Mouse (Mus musculus): ENCODE measurements around the gene Slc44a1. TPM values are rescaled to one million over a fixed set of nuclear protein-coding genes. Genes with fewer than 3 reads are reported as not detected.

Gene Slc44a1
- total RNA-seq, 1 experiment from 2014 or later: 11.2 TPM

DNA sequence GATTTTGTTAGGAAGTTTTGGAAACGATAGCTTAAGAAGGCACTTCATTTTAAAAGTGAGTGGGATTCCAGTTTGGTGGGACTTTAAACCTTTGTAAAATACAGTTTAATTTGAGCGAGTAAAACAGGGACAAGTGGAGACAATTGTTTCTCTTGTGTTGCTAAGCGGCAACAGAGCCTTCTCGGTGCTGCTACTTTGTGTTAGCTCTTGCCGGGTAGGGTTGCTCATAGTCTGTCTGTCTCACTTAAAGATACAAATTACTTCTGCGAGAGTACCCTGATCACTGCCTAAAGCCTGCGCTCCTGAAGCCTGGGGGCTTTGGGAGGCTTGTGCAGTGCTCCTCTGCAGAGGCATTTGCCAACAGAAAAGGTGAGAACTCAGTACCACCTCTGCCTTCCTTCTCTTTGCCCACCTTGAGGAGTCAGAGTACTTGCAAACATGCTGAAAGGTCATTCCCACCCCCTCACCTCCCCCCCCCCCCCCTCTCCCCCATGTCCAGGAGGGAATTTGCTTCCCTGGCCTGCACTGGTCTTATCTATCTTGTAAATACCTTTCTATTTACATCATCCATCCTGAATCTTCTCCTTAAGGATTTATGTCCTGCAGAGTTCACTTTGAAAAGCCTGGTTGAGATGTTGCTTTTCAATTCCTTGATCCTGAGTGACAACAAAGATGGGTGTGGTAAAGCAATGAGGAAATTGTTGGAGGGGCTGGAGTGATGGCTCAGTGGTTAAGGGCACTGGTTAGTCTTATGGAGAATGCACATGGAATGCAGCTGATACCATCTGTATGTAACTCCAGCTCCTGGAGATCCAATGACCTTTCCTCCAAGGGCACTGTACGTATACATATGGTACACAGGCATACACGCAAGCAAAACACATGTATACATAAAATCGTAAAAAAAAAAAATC is 13.0 kb downstream of the Slc44a1 start:
- no peak for ATAC-seq (replicated peaks in 1 of 2; ENCODE audit: insufficient read depth in 1 of 2, low FRiP score in 2 of 2, low TSS enrichment in 1 of 2, low read depth in 1 of 2, poor library complexity in 2 of 2, severe bottlenecking in 2 of 2)

DNA sequence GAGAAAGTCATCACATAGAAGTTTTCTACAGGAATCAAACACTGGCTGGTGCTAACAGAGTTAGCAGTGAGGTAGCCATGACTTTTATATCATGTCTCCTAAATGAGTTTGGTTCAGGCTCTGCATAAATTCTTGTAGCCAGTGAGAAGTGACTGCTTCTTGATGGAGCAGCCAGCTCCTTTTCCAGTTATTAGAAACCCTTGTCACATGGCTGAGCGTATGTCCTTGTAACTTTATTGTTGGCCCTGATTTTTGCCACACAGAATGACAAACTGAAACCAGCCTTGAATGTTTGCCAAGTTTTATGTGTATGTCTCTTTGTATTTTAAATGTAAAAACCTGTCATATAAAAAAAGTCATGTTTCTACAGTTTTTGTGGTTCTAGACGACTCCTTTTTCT is 15.7 kb downstream of the Slc44a1 start:
- ATAC-seq (replicated peaks in 1 of 2; ENCODE audit: insufficient read depth in 1 of 2, low FRiP score in 2 of 2, low TSS enrichment in 1 of 2, low read depth in 1 of 2, poor library complexity in 2 of 2, severe bottlenecking in 2 of 2): no peak

DNA sequence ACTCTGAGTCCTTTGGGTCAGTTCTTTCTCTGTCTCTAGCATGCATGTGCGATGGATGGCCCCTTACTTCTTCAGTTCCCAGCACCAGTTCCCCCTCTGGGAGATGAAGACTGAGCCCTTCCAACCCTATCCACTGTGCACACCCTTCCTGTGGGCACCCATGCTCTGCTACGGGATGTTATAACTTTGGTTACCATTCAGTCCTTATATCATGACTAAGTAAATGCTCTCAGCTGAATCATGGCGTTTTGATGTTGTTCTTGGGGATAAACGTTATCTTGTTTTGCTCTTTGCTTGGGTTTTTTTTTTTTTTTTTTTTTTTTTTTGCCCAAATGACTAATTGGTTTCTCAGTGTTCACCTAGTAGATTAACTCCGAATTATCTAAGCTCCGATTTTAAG is 16.4 kb downstream of the Slc44a1 start:
- ATAC-seq (replicated peaks in 1 of 2; ENCODE audit: insufficient read depth in 1 of 2, low FRiP score in 2 of 2, low TSS enrichment in 1 of 2, low read depth in 1 of 2, poor library complexity in 2 of 2, severe bottlenecking in 2 of 2): no peak; a peak in 1 of 4 replicates

DNA sequence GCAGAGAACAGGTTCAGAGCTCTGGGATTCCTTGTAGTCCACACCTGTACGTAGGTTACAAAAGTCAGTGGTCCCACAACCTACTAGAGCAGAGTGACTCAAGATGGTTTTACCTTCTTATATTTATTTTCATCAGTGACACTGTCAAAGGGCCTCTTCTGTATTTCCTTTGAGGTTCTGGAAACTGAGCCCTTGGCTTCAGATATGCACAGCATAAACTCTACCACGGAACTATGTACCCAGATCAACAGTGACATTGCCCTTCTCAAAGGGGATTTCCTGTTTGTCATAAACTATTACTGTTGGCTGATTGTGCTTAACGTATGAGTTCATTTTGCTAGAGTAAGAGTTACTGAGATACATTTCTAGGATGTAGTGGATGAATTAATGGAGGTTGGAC is 18.3 kb downstream of the Slc44a1 start:
- no peak for ATAC-seq (replicated peaks in 1 of 2; ENCODE audit: insufficient read depth in 1 of 2, low FRiP score in 2 of 2, low TSS enrichment in 1 of 2, low read depth in 1 of 2, poor library complexity in 2 of 2, severe bottlenecking in 2 of 2)

DNA sequence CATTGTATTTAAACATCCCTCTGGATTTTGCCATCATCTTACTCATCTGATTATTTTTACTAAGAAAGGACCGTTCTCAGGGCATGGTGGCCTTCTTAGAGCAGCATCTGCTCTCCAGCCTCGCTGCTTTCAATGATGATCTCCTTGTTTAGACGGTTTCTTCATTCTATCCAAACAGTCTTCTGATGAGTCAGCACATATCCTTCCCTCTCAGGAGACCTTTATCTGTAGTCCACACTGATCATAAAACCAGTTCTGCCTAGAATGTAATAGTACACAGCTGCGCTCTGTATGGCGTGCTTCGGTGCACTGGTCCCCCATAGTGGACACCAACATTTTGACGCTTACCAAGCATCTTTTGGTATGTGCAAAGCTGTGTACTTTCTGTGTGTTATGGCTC is 19.5 kb downstream of the Slc44a1 start:
- ATAC-seq (replicated peaks in 1 of 2; ENCODE audit: insufficient read depth in 1 of 2, low FRiP score in 2 of 2, low TSS enrichment in 1 of 2, low read depth in 1 of 2, poor library complexity in 2 of 2, severe bottlenecking in 2 of 2): no peak

DNA sequence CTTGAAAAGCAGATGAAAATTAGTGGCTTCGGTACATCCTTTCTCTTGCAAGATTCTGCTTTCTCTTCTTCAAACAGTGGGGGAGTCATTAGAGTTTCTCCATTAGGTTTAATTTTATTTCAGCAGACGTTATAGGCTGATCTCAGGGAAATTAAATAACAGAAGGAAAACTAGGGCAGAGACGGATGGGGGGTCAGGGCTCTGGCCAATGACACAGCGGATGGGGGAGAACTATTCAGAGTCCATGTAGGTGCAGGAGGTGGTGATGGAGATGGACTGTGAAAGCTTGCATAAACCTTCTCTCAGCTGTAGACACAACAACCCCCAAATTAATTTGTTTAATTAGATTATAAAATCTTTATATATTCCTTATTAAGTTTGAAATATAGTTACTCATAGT is 20.8 kb downstream of the Slc44a1 start:
- no peak for ATAC-seq (replicated peaks in 1 of 2; ENCODE audit: insufficient read depth in 1 of 2, low FRiP score in 2 of 2, low TSS enrichment in 1 of 2, low read depth in 1 of 2, poor library complexity in 2 of 2, severe bottlenecking in 2 of 2)

DNA sequence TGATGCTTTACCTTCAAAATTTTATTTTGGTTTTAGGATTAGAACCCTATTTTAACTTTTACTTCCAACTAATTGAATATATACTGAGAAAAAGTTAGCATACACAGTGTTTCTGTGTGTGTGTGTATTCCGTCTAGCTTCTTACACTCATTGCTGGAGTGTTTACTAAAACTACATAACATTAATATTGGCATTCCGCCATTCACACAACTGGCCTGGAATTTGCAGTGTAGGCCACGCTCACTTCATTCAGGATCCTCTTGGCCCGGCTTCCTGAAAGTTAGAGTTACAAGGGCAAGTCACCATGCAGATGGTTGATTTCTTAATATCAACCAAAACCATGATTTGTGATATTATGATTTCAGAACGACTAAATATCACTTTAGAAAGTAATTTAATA is 21.9 kb downstream of the Slc44a1 start:
- ATAC-seq (replicated peaks in 1 of 2; ENCODE audit: insufficient read depth in 1 of 2, low FRiP score in 2 of 2, low TSS enrichment in 1 of 2, low read depth in 1 of 2, poor library complexity in 2 of 2, severe bottlenecking in 2 of 2): no peak

DNA sequence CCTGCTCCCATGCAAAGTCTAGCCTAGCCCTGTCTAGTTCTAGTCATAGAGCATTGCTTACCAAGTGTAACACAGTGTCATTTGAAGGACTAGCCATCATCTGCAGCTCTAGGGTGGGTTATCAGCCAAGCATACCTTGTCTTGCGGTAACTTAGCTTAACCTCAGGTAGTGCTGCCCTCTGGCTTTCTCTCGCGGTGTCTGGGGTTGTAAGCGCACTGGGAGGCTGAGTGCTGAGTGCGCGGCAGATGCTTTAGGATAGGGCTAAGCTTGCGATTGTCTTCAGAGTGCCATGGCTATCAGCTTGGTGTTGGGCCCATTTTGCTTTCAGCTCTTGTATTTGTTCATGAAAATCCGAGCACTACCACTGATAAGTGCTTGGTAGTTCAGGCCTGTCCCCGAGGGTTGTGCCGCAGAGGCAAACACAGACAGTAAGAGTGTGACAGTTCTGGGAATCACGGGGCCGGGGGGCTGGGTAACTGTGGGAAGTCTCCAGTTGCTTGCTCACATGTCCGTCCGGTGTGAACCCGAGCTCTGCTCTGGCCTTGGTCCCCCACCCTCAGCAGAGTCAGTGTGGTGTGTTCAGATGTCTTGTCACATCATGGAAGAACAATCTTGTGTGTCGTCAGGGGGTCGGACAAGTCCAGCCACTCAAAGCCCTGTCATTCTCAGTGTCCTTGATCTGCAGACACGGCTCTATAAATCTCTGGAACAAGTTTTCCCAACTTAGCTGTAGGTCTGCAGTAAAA is 22.5 kb downstream of the Slc44a1 start:
- no peak for ATAC-seq (replicated peaks in 1 of 2; ENCODE audit: insufficient read depth in 1 of 2, low FRiP score in 2 of 2, low TSS enrichment in 1 of 2, low read depth in 1 of 2, poor library complexity in 2 of 2, severe bottlenecking in 2 of 2)

DNA sequence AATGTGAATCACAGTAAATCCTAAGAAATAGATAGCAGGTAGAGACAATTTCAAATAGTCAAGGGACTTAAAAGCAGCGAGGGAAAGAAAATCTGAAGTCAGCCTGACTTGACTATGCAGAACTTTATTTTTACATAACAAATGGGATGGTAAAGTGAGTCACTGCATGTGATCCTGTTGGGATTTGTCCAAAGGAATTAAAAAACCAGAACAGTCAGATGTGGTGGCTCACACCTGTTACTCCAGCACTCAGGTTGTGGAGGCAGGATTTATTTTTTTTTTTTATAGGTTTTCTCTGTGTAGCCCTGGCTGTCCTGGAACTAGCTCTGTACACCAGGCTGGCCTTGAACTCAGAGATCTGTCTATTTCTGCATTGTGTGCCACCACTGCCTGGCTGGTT is 25.7 kb downstream of the Slc44a1 start:
- ATAC-seq (replicated peaks in 1 of 2; ENCODE audit: insufficient read depth in 1 of 2, low FRiP score in 2 of 2, low TSS enrichment in 1 of 2, low read depth in 1 of 2, poor library complexity in 2 of 2, severe bottlenecking in 2 of 2): no peak

DNA sequence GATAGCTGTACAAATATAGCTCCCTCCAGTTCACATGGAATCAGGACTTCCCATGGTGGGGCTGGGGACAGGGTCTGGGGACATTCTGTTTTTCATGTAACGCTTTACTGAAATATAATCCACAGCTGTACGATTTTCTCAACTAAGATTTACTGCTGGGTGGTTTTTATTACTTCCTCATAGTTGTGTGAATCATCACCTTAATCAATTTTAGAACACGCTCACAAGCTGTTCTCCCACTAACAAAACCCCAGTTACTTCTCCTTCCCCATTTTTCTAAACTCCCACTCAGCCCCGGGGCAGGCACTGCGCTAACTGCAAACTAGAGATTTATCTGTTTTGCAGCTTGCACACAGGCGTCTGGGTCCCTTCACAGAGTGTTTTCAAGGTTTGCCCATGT is 28.8 kb downstream of the Slc44a1 start:
- ATAC-seq (replicated peaks in 1 of 2; ENCODE audit: insufficient read depth in 1 of 2, low FRiP score in 2 of 2, low TSS enrichment in 1 of 2, low read depth in 1 of 2, poor library complexity in 2 of 2, severe bottlenecking in 2 of 2): peak; percentile 90 to 98

DNA sequence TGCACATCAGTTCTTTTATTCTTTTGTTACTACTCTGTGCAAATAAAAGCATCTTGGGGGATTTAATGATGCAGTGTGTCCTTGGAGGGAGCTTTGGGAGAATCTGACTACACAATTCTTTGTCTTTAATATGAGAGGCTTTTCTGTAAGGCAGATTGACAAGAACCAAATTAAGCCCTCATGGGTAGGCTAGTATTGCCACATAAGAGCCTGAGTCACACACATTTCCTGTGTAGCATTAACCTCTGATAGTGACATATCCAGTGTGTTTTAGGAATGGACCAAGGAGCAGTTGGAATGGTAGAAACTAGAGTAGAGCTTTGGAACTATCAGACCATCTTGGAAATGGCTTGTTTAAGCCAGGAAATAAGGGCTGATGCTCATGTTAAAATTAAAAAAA is 33.9 kb downstream of the Slc44a1 start:
- ATAC-seq (replicated peaks in 1 of 2; ENCODE audit: insufficient read depth in 1 of 2, low FRiP score in 2 of 2, low TSS enrichment in 1 of 2, low read depth in 1 of 2, poor library complexity in 2 of 2, severe bottlenecking in 2 of 2): no peak

DNA sequence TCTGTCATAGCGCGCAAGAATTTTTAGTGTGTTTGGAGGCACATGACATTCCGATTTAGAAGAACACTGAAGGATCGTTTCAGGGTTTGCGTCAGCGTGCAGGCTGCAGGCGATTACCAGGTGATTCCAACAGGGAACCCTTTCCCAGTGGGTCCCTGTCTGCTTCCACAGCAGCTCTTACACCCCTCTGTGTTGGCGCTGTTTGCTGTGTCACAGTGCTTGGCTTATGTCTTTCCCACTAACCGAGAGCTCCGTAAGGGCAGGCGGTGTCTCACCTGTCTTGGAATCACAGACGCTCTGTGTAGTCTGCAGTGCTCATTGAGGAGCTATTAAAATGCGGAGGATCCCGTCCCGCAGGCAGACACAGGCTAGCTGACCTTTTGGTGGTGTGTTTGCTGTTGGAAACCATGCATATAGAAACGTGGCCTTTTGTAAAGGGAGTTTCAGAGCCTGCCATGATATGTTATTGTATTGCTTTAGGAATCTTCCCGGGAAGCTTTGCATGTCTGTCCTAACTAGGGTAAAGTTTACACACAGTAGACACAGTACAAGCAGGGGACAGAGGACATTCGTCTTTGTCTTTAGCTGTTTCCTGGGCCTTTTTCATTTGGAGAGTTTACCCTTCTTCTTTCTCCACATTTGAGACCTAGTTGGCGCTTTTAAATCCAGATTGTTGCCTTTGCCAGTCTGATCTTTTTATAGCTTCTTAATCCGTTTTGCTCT is 35.2 kb downstream of the Slc44a1 start:
- no peak for ATAC-seq (replicated peaks in 1 of 2; ENCODE audit: insufficient read depth in 1 of 2, low FRiP score in 2 of 2, low TSS enrichment in 1 of 2, low read depth in 1 of 2, poor library complexity in 2 of 2, severe bottlenecking in 2 of 2)

DNA sequence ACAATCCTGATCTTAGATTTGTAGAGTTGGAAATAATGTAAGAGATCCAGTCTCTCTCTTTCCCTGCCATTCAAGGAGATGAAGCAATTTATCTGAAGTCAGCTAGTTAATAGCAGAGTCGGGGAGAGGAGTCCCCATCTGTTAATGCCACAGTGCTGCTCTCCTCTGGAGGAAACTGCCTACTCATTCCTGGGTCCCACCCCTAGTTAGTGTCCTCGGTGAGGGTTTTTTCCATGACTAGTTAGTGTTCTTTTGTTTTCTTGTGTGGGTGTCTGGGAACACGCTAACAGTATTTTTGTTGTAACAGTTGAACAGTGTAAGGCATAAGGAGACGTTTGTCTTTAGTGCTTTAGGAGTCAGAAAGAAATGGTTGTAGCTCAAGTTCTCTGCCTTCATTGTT is 38.4 kb downstream of the Slc44a1 start:
- ATAC-seq (replicated peaks in 1 of 2; ENCODE audit: insufficient read depth in 1 of 2, low FRiP score in 2 of 2, low TSS enrichment in 1 of 2, low read depth in 1 of 2, poor library complexity in 2 of 2, severe bottlenecking in 2 of 2): no peak

DNA sequence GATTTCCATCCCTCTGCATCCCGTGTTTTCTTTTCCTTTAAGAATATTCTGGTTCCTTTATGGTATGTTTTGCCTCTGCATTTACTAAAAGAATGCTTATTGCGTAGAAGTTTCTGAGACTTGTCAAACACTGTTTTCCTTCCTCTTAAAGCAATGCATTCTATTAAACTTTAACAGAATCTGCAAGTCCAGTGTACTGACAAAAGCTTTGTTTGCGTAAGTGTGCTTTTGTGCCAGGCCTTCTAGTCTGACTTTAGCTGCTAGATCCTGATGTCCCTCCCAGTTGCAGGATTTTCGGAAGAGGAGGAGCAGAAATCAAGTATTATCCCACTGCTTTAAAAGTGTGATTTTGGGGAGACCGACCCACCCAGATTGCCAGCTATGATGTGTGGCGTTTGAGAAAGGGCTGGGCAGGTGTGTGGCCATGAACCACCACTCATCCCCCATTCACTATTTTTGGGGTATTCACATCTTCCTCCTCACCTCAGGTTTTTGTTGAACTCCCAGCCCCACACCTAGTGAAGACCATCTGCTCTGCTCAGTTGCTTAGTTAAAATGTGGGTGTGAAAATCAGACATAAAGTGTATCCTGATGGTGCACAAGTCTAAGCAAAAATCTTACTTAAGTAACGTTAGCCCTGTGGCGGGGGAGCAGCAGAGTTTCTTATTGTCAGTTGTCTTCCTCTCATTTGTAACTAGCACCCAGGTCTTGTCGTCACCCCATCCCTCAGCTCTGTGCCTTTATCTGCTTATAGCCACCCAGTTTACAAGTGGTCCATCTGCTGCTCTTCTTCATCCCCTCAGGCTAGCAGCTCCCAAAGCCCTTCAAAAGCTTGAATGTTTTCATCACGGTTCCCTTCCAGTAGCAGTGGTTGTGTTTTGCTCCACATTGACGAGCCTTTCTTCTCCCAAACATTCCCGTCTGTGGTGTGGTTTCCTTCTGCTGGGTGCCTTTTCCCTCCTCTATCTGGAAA is 47.3 kb downstream of the Slc44a1 start:
- ATAC-seq (replicated peaks in 1 of 2; ENCODE audit: insufficient read depth in 1 of 2, low FRiP score in 2 of 2, low TSS enrichment in 1 of 2, low read depth in 1 of 2, poor library complexity in 2 of 2, severe bottlenecking in 2 of 2): no peak

DNA sequence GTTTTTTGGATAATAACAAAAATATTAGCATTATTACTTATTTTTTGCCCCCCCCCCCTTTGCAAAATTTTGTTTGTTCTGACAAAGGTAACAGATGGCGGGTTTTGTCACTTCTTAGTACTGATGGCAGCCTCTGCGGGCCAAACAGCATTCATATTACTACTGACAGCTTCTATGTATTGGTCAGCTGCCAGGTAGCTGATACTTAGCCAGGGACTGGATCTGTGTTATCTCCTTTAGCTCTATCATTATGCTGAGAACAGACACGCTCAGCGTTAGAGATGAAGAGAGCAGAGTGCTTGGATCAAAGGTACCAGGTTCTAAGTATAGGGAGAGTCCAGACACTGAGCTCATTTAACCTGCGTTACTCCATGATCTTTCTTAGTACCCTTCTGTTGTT is 48.6 kb downstream of the Slc44a1 start:
- no peak for ATAC-seq (replicated peaks in 1 of 2; ENCODE audit: insufficient read depth in 1 of 2, low FRiP score in 2 of 2, low TSS enrichment in 1 of 2, low read depth in 1 of 2, poor library complexity in 2 of 2, severe bottlenecking in 2 of 2)

DNA sequence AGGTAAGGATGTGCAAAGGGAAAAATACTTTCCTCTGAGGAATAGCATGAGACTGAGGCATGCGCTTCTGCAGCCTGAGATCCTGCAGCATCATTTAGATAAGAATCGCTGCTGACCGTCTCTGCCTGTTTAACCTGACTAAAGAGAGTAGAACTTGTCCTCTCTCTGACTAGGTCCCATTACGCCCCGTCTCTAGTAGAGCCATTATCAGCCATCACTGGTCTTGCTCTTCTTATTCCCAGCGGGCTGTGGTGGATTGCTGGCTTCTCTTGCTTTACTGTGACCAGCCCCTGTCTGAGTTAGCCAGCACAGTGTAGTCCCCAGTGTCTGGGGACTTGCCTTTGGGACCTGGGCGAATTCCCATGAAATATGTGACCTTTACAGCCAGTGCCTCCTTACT is 50.2 kb downstream of the Slc44a1 start:
- no peak for ATAC-seq (replicated peaks in 1 of 2; ENCODE audit: insufficient read depth in 1 of 2, low FRiP score in 2 of 2, low TSS enrichment in 1 of 2, low read depth in 1 of 2, poor library complexity in 2 of 2, severe bottlenecking in 2 of 2)

DNA sequence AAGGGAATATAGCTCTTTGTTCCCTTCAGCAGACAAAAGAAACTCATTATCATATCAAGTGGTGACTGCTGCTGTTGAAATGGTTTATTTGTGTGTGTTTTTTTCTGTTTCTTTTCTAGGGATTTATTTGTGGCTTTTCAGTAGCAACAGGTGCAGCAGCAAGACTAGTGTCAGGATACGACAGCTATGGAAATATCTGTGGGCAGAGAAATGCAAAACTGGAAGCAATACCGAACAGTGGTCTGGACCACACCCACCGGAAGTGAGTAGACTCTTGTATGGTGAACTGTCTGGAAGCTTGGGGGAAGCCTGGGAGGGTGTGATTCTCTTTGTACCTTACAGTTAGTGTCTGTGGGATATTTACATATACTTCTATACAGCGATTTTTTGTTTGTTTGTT is 51.1 kb downstream of the Slc44a1 start:
- peak; percentile 84 to 95 for ATAC-seq (replicated peaks in 1 of 2; ENCODE audit: insufficient read depth in 1 of 2, low FRiP score in 2 of 2, low TSS enrichment in 1 of 2, low read depth in 1 of 2, poor library complexity in 2 of 2, severe bottlenecking in 2 of 2)
